In genomic region chr1:172148955-172149815, GRCm38 (mm10) we compare ENCODE assay signal across 8 mouse cellular contexts. TPM values are rescaled to one million over a fixed set of nuclear protein-coding genes. Genes with fewer than 3 reads are reported as not detected.
A peak's percentile ranks its signal among the peaks of the same experiment; 100 is the strongest.
DNase-seq lines count a peak whose midpoint lies in the region; ATAC-seq and TF ChIP-seq lines count a peak whose summit lies in the region.

No protein-coding gene starts in this region.

- ATAC-seq in hindbrain, postnatal 0 days: no peak
- no peak for ATAC-seq in midbrain, embryonic 14.5 days (ENCODE audit: low FRiP score, low TSS enrichment)

- no peaks in the 10 kb centered on the region for H3K27me3 ChIP-seq in hindbrain, postnatal 0 days (ENCODE audit: insufficient read depth, low read length)
- H3K27me3 ChIP-seq in midbrain, embryonic 14.5 days (ENCODE audit: control insufficient read depth, insufficient read depth, low read length): no peaks in the 10 kb centered on the region

- TF ChIP-seq CTCF in cortical plate, adult 2 months (IDR thresholded peaks at IDR 0.05; ENCODE audit: extremely low read depth, insufficient read depth, low read length): no peak
- no peak for TF ChIP-seq CTCF in hindbrain, postnatal 0 days (IDR thresholded peaks at IDR 0.05; ENCODE audit: low read depth)

- H3K4me2 ChIP-seq in hindbrain, postnatal 0 days (ENCODE audit: low read depth, low read length): peak overlapping the region; percentile 77
- H3K4me2 ChIP-seq in midbrain, embryonic 14.5 days (ENCODE audit: low read length): peak overlapping the region; percentile 56

- H3K36me3 ChIP-seq in hindbrain, postnatal 0 days (ENCODE audit: insufficient read depth, low read length): peaks cover 5% of the 10 kb centered on the region; the same call in 1 of the 2 replicates
- peaks cover 21% of the 10 kb centered on the region for H3K36me3 ChIP-seq in midbrain, embryonic 14.5 days (ENCODE audit: control insufficient read depth, insufficient read depth, low read length)

- H3K4me1 ChIP-seq in cortical plate, adult 2 months (ENCODE audit: control insufficient read depth, insufficient read depth, low read length): no peaks in the 10 kb centered on the region; the same call in 1 of the 2 replicates
- H3K4me1 ChIP-seq in hindbrain, postnatal 0 days (ENCODE audit: insufficient read depth, low read length): peaks cover 11% of the 10 kb centered on the region
- peaks cover 14% of the 10 kb centered on the region for H3K4me1 ChIP-seq in midbrain, embryonic 14.5 days (ENCODE audit: control insufficient read depth, insufficient read depth, low read length)

- no peak overlapping the region for H3K27ac ChIP-seq in cortical plate, adult 2 months (ENCODE audit: insufficient read depth, low read length)
- peak overlapping the region; percentile 98; the same call in 1 of the 2 replicates for H3K27ac ChIP-seq in hindbrain, postnatal 0 days
- H3K27ac ChIP-seq in midbrain, embryonic 14.5 days (replicated peaks; ENCODE audit: low read depth, low read length): peak overlapping the region; percentile 95; the same call in 1 of the 2 replicates

- 17% methylated on average over 19 of the region's 19 CpGs for WGBS in hindbrain, postnatal 0 days
- 17% methylated on average over 19 of the region's 19 CpGs for WGBS in midbrain, embryonic 14.5 days

- TF ChIP-seq POLR2A in cortical plate, adult 2 months (IDR thresholded peaks at IDR 0.05; ENCODE audit: extremely low read depth, insufficient read depth, low read length): no peak

- H3K9me3 ChIP-seq in hindbrain, postnatal 0 days (ENCODE audit: low read length): no peaks in the 10 kb centered on the region
- H3K9me3 ChIP-seq in midbrain, embryonic 14.5 days (ENCODE audit: control insufficient read depth, low read length): no peaks in the 10 kb centered on the region

- peak overlapping the region; percentile 100 for H3K9ac ChIP-seq in hindbrain, postnatal 0 days (replicated peaks; ENCODE audit: low read length)
- peak overlapping the region; percentile 99 for H3K9ac ChIP-seq in midbrain, embryonic 14.5 days (replicated peaks; ENCODE audit: low read length)

- DNase-seq in retina, embryonic 14.5 days (ENCODE audit: low spot score): peak; percentile 26
- DNase-seq in retina, postnatal 1 day: no peak
- no peak for DNase-seq in hindbrain, postnatal 0 days (ENCODE audit: low spot score)
- peak; percentile 17 for DNase-seq in midbrain, embryonic 14.5 days
- DNase-seq in adrenal gland, postnatal 36 days: no peak
- no peak for DNase-seq in spleen, postnatal 4 days (ENCODE audit: low spot score in 2 of 2)
- no peak for DNase-seq in right cerebral cortex, adult 18-20 months

- peak overlapping the region; percentile 88 for H3K4me3 ChIP-seq in cortical plate, adult 2 months (ENCODE audit: insufficient read depth, low read length)
- H3K4me3 ChIP-seq in hindbrain, postnatal 0 days (ENCODE audit: low read length): peak overlapping the region; percentile 97
- peak overlapping the region; percentile 96 for H3K4me3 ChIP-seq in midbrain, embryonic 14.5 days (replicated peaks; ENCODE audit: low read depth, low read length)

RNA-seq across cellular contexts. Expression of gene Dcaf8, which starts 1.3 kb away (rescaled TPM):
- 99.6 and 106 TPM in 2 replicates for polyA plus RNA-seq in cortical plate, adult 2 months (2012; rRNA removed)
- total RNA-seq in hindbrain, postnatal 0 days (2014; rRNA removed): 67.1 and 73.0 TPM in 2 replicates
- 73.1 and 79.1 TPM in 2 replicates for polyA plus RNA-seq in hindbrain, postnatal 0 days (2015; fragmentation: Nextera tagmentation; extraction: Ambion mirVana)
- polyA plus RNA-seq in midbrain, embryonic 14.5 days (2014; fragmentation: Nextera tagmentation; extraction: Ambion mirVana): 63.5 and 79.8 TPM in 2 replicates
- total RNA-seq in adrenal gland, postnatal 36 days (2021): 100 to 1,000 TPM; 108 to 143 TPM

RNA-seq across cellular contexts. Expression of gene Pex19, which starts 22.6 kb away (rescaled TPM):
- 85.8 and 87.6 TPM in 2 replicates for polyA plus RNA-seq in cortical plate, adult 2 months (2012; rRNA removed)
- total RNA-seq in hindbrain, postnatal 0 days (2014; rRNA removed): 185 and 203 TPM in 2 replicates
- 140 and 144 TPM in 2 replicates for polyA plus RNA-seq in hindbrain, postnatal 0 days (2015; fragmentation: Nextera tagmentation; extraction: Ambion mirVana)
- polyA plus RNA-seq in midbrain, embryonic 14.5 days (2014; fragmentation: Nextera tagmentation; extraction: Ambion mirVana): 122 and 156 TPM in 2 replicates
- 100 to 1,000 TPM; 112 to 147 TPM for total RNA-seq in adrenal gland, postnatal 36 days (2021)

RNA-seq across cellular contexts. Expression of gene Pea15a, which starts 57.4 kb away (rescaled TPM):
- polyA plus RNA-seq in cortical plate, adult 2 months (2012; rRNA removed): 530 and 543 TPM in 2 replicates
- 289 and 309 TPM in 2 replicates for total RNA-seq in hindbrain, postnatal 0 days (2014; rRNA removed)
- polyA plus RNA-seq in hindbrain, postnatal 0 days (2015; fragmentation: Nextera tagmentation; extraction: Ambion mirVana): 503 and 511 TPM in 2 replicates
- 314 and 385 TPM in 2 replicates for polyA plus RNA-seq in midbrain, embryonic 14.5 days (2014; fragmentation: Nextera tagmentation; extraction: Ambion mirVana)
- 10 to 100 TPM; 53.9 to 62.1 TPM for total RNA-seq in adrenal gland, postnatal 36 days (2021)

Comparison
In these comparisons a context has a peak if more than half of its experiments do, and no peak if none do; other contexts are left out.
1. DNase-seq: peak in retina, embryonic 14.5 days (single experiment) and midbrain, embryonic 14.5 days (single experiment); none in retina, postnatal 1 day (single experiment), hindbrain, postnatal 0 days (single experiment), adrenal gland, postnatal 36 days (0 of 2), spleen, postnatal 4 days (0 of 2) and right cerebral cortex, adult 18-20 months (single experiment).
2. Peak in every context shown above with its lines, with median percentiles within 50 percentile points of each other: H3K4me3 ChIP-seq.